Mouse (Mus musculus) mesoderm, embryonic 11.5 days (tissue): ENCODE measurements at regions not wholly inside any gene's neighbourhood (a gene's known extent, or its start where the extent isn't known, plus 50 kb on each side); places are given as distances from the start of the nearest gene placed in this dataset.

ENCODE experiments used
- DNase-seq: peaks from one replicate; pipeline ENCODE4 v3.0.0-alpha.2; 2012; ENCODE audit warnings: low read depth, low spot score

DNA sequence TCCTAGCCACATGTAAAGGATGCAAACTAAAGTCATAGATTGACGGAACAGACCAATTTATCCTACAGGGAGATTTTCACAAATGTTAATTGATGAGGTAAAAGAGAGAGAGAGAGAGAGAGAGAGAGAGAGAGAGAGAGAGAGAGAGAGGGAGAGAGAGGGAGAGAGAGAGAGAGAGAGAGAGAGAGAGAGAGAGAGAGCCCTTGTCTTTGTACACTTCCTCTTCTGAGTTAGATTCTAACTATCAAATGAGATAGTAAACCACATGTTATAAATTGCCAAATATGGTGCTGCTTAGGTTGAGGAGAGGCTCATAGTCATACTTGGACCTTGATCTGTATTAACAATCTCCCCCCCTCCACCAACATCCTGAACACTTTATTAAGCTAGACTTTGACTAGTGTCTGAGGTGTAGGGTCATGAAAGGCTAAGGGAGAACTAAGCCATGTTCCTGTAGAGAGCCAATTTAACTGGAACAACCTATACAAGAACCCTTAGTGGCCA is 1412.2 kb downstream of the Gsdmc2 start:
- no peak for DNase-seq

DNA sequence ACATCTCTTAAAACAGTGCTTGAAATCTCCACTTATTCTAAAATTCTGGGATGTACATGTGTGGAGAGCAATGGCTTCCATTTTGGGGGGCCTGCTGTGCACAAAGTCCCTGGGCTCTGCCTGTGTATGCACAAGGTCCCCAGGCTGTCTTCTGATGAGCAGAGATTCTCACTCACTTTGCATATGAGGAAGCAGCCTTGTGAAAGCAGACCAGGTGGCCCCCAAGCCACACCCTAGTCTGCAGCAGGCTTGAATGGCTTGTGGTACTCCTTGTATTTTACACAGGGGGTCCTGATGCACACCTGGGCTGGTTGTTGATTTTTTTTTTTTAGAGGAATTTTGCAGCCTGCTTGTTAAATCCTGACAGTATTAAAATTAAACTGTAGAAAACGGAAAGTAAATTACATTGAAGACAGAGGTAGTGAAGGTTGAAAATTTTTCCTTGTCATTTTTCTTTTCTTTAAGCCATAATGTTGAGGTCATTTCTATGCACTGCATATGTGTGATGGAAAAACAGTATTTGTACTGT is 1413.8 kb downstream of the Gsdmc2 start:
- DNase-seq = no peak

DNA sequence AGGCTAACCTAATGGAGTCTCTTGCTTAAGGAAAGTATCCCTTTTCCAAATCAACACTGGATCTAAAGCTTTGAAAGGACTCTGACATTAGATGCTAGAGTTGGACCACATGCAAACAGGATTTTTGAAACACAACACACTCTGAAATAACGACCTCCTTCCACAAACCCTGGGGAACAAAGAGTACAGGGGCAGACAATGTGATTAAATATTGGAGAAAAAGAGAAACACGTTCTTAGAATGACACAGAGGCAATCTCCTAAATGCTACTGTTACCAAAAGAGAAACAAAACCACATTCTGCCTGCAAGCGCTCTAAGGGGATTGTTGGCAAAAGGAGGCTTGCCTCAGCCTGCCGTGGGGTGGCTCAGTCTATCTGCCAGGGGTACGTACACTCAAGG is 1422.0 kb downstream of the Gsdmc2 start:
- DNase-seq = no peak

DNA sequence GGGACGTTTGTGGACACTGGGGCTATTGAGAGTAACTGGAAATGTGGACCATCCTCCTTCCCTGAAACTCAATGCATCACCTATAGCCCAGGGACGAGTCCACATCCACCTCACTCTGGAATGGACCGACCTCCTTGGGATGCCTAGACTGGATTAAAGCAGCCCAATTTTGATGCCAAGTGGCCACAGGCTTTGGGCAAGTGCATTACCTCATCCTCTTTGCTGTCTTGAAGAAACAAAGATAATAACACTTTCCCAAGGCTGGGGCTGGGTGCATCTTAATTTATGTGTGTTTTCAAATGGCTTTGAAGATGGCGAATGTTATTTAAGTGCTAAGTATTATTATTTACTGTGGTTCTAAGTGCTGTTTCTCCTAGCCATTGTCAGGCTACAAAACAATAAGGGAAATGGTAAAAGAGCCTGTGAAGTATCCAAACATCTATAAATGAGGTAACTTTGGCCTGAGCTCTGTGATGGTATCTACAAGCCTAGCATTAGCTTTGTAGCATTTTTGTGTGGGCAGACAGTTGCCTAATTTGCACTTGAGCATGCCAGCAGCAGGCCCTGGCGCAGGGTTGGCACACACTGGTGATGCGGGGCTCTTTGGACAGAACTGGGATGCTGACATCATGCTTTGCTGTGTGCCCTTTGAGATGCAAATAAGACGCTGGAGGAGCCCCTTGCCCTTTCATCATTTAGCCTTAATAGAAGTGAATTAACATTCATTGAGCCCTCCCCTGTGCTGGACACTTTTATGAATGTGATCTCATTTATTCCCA is 1423.7 kb downstream of the Gsdmc2 start:
- no peak for DNase-seq

DNA sequence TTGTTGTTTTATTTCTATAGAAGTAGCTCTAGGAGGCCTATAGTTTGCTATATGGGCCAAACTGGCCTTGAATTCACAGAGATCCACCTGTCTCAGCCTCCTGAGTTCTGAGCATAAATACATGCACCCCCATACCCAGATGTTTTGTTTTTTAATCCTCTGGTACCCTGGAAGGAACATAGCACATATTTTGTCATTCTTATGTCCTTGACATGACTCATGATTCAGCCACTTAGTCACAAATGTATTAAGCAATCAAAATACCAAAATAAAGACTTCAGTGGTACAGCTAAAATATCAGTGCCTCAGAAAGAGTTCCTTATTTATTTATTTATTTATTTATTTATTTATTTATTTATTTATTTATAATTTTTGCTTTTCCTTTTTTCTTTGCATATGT is 1428.3 kb downstream of the Gsdmc2 start:
- no peak for DNase-seq

DNA sequence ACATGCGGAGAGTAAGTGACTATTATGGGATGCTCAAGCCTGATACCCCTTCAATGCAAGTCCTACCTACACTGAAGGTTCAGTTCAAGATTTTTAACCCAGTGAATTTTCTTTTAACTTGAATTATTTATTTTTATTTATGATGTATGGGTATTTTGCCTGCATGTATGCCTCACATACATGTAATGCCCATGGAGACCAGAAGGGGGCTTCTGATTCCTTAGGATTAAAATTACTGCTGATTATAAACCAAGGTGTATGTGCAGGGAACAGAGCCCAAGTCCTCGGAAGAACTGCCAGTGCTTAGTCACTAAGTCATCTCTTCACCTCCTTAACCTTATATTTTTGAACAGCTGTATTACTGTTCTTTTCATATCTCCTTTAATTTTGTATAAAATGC is 1431.3 kb downstream of the Gsdmc2 start:
- DNase-seq = no peak

DNA sequence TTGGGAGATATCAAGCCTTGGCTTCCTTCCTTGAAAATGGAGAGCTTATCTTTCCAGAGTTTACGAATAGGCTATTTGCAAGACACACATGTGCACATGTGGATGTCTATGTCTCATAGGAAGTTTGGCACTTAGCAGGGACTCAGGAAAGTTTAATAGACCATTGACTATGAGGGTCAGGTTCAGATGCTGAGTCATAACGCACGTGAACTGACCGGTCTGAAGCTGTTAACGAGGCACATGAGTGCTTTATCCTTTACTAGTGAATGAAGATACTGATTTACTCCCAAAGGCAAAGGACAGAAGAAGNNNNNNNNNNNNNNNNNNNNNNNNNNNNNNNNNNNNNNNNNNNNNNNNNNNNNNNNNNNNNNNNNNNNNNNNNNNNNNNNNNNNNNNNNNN is 1442.8 kb downstream of the Gsdmc2 start:
- no peak for DNase-seq

DNA sequence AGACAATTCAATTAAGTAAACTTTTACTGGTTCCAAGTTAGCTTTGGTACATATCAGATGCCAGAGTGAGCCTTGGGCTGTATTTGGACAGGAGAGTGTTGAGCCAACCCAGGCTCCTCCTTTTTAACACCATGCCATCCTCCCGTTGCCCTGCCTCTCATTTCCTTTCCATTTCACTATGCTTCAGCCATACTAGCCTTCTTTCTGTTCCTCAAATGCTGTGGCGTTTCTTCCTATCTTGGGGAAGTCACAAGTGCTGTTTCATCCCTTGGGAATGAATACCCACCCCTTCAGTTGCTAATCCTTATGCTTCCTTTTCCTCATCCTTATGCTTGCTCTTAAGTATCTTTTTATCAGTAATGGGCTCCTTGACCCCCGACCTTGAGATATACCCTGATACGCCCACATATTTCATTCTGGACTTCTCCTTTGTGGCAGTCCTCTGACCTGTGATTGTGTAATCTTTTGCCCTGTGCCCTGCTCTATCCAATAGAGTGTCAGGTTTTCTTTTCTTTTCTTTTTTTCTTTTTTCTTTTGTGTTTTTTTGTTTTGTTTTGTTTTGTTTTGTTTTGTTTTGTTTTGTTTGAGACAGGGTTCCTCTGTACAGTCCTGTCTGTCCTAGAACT is 1443.9 kb downstream of the Gsdmc2 start:
- DNase-seq = no peak

DNA sequence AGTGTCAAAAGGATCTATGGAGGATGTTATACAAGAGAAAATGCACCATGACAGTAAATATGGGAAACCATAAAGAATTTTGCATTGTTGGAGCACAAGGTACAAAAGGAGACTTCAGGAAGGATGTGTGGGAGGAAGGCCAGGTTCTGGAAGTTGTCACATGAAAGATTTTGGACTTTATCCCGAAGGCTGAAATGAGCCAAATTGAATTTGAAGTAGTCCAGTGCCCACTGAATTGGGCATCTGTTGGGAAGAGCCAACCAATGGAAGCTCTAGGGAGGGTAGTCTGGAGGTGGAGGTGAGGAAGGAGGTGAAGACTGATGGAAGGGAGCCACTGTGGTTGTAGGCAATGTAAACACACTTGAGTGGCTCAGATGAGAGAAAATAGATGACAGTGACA is 1445.6 kb downstream of the Gsdmc2 start:
- no peak for DNase-seq

DNA sequence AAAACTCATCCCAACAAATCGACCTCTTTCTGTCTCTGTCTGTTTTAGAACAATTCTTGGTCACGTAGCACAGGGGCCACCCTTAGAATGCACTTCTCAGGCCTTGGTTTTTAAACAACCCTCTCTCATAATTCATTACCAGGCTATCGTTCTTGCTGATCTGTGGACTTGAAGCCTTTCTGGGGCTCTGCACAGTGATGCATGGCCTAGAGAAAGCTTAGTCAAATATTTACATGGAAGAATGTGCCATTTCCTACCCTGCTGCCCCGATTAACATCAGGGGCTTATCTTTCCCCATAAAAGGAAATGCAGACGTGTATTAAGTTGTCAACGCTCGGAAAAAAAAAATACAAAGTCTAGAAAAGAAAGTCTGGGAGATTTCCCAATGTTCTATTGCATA is 1448.0 kb downstream of the Gsdmc2 start:
- DNase-seq = no peak

DNA sequence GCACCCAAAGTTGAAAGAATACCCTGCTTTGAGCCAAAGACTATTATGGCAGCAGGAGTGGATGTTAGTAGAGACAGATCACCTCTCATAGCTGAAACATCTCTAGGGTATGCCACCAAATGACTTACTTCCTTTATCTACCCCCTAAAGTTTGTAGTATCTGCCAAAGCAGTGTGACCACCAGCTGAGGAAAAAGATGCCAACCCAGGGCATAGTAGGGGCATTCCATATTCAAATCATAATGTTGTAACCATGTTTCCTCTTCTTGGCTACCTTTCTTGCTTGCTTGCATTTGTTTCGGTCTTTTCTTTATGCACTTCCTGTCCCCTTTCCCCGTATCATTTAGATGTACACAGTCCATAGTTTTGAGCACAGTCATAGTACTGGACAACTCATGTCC is 1449.6 kb downstream of the Gsdmc2 start:
- DNase-seq = no peak

DNA sequence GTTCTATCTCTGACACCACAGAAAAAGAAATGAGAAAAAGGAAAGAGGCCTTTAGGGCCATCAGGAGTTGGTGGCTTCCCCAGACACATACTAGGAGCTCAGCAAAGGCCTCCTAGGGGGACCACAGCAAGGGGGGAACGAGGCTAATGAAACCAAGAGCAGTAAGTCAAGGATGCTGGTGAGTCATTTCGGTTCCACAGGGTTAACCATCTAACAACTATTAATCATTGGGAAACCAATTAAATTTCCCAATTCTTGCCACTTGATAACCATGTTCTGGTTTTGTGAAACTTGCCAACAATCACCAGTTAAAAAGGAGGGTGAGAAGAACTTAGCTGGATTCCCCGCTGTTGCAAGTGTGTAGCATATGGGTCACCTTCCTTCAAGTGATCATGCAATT is 1451.6 kb downstream of the Gsdmc2 start:
- no peak for DNase-seq

DNA sequence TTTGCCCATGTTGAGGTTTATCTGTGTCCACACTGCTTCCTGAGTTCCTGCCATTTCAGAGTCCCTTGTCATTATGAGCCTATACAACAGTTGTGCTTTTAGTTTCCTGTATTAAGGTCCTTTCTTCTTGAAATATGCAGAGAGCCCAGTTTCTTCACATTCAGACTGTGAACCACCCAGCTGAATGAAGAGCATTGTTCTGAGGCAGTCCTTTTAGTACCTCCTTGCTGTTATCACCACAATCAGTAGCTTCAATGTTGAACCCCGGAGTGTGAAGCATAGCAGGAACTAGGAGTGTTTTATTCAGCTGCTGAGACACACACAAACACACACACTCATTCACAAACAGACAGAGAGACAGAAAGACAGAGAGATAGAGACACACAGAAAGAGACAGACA is 1452.1 kb downstream of the Gsdmc2 start:
- DNase-seq = no peak

DNA sequence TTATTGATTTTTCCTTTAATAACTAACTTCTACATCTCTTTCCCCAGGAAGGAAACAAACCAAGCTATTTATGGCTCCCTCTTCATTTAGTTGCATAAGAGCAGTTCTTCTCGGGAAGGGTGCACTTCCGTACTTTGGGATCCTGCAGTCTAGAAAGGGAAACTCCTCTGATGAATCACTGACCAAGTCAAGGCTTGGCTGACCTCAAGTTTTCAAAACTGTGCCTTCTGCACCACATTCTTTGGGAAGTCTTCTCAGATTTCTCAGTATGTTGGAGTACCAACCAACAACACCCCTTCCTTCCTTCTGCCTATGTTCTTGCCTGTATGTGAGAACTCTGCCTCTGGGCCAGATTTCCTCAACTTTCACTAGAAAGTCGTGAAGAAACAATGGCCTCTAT is 1452.6 kb downstream of the Gsdmc2 start:
- peak; percentile 6 for DNase-seq

DNA sequence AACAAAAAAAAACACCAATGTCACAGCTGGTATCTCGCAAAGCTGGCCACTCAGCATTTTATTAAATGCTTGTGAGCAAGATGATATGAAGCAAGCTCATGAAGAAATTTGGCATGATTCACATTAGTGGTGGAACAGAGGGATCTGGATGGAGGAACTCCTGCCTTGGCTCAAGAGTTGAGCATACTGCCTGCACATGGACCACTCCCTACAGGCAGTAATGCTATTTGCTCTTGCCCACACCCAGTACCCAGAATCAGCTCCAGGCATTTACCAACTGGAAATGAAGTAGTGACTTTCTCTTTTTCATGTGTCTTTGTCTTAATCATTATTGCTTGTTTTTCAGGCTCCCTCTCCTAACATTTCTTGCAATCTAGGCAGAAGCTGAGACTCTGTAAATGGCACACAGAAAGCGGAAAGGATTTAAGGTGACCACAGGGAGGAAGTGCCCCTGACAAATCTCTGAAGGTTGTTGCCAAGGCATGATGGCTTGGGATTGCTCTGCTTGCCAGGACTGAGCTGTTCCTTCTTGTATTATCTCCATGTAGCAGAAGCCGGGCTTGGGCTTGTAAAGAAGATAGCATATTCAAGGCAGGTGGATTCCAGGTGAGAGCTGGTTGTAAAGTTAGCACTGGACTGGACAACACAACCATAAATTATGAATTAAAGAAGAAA is 1455.4 kb downstream of the Gsdmc2 start:
- no peak for DNase-seq

DNA sequence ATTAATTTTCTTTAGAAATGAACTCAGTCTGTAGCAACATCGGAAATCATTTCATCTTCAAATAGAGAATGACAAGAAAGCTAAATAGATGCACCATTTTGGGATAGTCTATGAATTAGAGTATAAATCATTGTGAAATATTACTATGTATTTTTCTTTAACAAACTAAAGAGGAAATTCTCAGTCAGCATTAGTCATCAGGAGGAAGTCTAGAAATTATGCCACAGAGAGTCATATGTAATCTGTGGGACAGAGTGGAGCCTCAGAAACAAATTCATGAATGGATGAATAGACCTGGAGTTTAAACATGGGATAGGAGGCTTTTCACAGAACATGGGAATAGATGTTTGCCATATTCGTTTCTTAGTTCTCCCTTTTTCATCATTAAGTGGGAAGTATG is 1459.4 kb upstream of the A1bg start:
- DNase-seq = no peak

DNA sequence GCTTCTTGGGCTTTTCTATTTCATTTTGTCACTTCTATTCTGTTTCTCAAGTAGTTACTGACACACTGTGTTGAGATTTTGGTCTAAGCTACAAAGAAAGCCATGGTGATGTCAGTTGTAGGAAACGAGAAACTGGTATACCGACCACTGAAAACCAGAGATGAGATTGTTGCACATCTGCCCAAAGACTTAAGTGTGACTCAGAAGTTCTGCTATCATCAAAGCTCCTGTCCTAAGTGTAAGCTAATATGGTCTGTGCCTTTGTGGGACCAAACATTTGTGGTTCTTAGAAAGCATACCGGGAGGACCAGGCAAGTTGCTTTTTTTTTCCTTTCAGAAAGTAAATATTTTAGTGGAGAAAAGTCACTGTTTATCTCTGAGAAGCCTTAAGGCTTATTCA is 1451.8 kb upstream of the A1bg start:
- DNase-seq = no peak

DNA sequence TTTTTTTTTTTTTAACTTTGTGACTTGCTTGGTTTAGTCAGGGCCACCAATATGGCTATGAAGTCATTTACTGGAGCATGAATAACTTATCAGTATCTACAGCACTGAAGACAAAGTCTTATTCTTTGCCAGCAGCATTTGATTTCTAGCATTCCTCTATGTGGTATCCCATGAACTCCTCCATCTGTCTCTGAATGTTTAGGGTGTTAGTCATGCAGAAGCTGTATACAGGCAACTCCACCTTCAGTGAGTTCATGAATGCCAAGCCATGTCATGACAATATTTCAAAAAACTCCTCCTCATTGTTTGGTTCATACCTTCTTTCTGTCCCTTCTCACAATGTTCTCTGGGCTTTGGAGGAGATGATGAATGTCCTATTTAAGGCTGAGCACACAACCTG is 1438.4 kb upstream of the A1bg start:
- DNase-seq = no peak

DNA sequence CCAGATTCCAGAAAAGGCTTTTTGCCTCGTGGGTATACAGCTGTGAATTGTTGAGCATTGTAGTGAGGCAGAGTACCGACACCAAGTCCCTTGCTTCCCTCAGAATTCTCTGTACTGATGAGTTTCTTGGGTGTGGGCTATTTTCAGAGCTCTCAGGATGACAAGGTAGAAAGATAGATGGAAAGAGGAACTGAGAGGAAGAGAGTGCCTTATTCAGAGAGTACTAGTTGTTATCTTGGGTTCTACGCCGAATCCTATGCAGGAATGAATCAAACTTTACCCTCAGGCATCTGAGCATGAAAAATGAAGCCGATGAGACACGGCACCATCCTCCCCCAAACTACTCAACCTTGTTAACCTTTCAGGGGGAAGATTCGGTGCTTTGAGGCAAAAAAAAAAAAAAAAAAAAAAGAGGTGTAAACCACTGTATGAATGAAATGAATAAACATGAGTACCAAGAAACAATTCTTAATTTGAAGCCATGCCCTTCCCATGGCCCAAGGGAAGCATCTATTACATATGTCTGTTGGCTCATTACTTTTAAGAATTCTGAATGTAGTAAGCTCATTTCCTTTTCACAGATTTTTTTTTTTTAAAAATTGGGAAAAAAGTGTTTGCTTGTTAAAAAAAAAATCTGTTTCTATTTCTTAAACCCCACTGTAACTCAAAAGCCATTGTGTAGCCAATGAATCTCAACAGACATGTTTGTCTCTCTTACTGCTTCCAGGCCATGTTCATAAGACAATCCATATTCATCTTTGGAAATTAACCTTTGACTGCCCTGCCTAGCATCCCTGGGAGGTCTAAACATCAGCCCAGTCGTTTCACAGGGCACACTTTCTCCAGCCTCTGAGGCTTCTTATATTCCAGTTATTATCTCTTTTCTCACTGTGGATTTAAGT is 1435.8 kb upstream of the A1bg start:
- no peak for DNase-seq

DNA sequence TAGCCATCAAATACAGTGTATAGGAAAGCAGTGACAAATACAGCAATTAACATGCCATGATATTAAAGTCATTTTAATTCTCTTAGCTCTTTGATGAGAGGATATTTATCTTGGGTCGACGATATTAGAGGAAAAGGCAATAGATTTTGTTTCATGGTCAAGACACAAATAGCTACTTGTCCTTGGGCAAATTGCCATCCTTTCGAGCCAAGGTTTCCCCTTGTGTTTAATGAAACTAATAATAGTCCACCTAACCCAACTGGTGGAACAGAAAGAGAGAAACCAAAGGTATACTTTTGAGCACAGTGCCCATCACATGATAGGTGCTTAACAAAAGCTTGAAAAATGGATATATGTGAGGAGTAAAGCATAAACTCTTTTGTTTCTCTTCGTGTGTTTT is 1431.0 kb upstream of the A1bg start:
- no peak for DNase-seq
